Mouse (Mus musculus) frontal cortex, postnatal 14 days (tissue): ENCODE measurements at regions not wholly inside any gene's neighbourhood (a gene's known extent, or its start where the extent isn't known, plus 50 kb on each side); places are given as distances from the start of the nearest gene placed in this dataset.

Source experiments
- DNase-seq, 2 experiments: peaks; one replicate each; pipeline ENCODE4 v3.0.0; 2022; ENCODE audit warnings: low spot score in 2 of 2

DNA sequence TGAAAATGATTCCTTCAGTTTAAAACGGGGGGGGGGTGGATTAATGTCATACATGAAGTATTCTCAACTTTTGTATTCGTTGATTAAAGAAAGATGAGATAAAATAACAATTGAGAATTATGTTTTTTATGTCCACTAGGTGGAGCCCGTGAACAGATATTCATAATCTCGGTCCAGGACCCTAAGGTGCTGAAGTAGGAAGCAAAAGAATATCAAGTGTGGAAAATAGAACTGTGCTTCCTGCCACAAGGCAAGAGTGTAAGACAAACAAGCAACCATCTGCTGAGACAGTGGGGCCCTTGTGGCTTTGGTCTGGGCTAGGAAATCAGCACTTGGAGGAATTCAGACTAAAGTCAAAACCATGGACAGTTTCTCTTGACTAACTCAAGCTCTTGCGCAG is 50.9 kb upstream of the Kap start:
- DNase-seq: no peak

DNA sequence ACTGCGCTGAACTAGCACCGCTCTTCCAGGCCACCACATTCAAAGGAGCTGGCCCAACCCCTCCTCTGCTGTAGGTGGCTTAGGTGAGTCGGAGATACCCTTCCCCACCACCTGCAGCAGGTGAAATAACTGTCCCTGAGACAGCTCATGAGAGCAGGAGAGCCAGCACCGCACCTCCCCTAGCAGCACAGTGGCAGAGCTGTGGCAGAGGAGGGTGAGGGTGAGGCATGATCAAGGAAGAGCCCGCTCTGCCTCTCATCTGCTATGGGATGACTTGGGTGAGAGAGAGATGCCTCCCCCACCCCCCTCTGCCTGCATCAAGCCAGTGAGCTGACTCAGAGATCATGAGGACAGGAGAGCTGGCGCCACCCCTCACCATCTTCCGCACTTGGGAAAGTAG is 81.1 kb upstream of the Kap start:
- no peak for DNase-seq

DNA sequence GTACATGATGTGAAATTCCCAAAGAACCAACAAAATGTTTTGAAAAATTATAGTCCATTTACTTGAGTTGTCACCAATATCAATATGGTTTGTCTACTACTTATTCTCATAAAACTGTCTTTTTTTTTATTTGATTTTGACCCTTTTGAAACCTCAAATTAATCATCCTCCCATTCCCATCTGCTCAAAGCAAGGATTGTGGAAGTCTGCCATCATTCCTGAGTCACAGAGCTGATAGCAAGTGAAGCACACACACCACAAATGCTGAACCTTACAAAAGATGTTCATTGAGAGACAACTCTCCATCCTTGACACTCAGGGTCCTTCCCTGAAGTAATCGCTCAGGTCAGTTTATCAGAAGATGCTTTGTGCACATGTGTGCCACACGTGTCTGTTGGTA is 82.1 kb upstream of the Kap start:
- no peak for DNase-seq

DNA sequence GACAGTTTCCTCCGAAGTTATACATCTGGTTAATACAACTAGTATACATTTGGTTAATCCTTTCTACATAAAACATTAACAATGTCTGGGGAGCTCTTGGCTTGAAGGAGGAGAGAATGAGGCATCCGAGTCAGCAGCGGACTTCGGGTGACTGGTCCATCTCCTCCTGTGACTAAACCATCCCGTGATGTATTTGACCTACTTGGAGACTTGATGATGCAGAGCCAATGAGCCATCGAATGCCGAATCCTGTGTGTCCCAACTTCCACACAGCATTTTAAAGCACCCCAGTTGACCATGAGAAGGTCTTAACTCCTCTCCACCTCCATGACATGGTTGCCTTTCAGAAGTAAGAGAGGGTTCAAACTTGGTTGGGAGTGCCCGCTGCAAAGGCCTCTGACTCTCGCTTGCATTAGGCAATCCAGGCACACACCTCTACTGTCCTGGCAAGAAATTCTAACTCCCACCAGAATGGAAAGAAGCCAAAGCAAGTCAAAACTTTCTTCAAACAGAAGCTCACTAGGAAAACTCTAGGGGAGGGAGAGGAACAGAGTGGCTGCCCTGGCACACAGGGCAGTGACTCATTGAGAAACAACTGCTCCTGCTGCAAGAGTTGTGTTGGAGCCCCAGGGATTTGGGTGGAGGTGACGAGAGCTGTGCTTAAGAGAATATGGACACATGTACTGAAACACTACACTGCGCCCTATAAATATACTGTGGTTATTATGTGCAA is 75.4 kb upstream of the Etv6 start:
- no peak for DNase-seq

DNA sequence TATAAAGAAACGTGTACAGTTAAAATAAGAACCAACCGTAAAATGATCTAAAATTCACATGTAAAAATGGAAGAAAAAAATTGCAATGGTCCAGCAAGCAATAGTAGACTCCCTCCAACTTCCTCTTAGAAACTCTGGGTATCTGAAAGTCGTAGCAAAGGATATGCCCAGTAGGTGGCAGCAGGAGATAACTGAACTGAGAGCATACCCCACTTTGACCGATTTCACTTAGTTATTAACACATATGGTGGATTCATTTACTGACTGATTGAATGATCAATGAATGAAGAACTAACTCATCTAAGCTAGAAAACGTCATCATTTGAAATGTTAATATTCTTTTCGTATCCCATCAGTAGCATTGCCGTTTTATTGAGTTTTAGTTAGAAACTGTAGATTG is 74.8 kb upstream of the Etv6 start:
- DNase-seq: peak in 1 of 2 experiments; percentile 74

DNA sequence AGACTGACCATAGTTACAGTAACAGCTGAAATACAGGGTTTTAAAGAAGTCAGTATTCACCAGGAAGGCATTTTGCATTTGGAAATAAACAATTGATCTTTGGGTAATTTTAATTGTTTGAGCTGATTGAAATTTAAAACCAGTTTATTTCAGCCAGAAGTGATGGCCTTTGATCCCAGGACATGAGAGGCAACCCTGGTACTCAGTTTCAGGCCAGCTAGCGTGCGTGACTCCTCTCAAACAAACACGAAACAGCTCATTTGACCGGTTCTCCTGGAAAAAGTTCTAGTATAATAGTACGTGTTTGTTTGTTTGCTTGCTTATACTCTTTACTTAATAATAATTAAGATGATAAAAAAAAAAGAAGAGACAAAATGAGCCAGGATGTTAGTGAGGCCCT is 72.9 kb upstream of the Etv6 start:
- DNase-seq: no peak

DNA sequence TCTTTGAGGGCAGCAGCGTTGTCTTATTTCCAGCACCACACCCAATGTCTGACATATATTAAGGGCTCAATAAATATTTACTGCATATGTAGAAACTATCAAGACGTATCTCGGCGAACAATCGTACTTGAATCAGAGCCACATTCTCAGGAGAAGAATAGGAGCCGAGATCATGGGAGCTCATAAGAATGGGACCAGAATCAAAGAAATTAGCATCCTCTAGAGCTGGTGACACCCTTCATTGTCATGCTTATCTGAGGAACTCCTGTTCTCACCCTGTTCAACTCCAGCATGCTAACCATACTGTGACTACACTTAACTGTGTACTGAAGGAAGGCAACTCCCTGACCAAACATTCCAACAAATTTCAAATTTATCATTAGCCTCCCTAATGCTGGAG is 72.2 kb upstream of the Etv6 start:
- DNase-seq: no peak

DNA sequence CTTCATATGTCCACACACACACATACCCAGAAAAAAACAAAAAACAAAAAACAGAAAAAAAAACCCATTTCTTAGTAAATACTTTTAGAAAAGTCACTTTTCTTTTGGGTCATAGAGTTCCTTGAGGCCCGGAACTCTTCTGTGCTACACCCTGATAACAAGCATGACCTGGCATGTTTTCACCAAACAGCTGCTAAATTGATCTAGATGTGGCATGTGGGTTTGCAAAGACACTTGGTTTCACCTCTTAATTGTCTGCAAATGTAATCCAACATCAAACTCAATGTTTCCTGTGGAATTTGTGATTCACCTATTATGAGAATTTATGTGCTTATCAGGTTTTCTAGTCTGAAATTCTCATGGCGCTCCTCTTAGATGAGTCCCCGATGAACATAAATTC is 68.2 kb upstream of the Etv6 start:
- DNase-seq: no peak

DNA sequence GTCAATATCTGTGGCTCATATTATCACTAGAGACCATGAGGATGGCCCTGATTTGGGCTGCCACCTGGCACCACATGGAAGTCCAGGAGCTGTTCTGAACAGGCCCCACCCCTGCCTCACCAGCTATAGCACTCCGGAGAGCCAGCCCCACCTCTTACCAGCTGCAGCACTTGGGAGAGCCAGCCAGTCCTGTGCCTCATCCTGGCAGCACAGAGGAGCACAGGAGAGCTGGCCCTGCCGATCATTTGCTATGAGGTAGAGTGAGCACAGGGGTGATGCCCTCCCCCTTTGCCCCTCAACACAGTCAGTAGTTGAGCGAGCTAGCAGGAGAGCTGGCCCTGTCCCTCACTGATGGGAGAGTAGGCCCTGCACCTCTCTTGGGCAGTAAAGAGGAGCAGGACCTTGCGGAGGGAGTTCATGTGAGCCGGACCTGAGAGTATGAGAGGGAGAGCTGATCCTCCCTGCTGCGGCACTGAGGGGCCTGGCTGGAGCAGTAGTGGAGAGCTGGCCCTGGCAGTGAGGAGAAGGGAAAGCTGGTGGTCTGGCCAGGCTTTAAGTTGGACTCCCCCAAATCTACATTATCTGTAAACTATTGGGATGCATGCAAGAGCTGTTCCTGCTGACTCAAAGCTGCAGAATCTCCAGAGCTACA is 63.3 kb upstream of the Etv6 start:
- DNase-seq: no peak

DNA sequence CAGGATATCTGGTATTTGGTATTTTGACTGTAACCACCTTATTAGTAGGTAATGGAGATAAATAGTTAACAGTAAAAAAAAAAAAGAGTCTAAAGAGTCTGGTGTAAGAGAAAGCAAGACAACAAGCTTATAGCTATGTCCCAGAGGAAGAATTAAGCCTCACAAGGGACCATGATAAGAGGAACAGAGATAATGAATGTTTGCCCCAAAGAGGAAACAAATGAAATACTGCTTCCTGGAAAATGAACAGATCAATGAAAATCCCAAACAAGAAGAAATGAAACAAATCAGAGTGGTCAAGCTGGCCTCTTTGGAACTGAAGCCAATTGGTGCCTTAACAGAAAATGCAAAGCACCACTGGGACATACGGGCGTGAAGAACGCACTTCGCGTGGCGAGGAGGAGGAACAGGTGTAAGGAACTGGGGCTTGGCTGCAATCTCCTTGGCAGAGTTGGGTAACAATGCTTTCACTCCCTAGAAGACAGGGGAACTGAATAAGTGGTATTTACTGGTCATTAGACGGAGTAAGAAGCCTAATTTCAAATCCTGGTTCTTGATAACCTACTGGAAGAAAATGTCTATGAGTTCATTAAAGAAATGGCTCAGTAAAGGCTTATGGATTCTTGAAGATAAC is 62.2 kb upstream of the Etv6 start:
- no peak for DNase-seq

DNA sequence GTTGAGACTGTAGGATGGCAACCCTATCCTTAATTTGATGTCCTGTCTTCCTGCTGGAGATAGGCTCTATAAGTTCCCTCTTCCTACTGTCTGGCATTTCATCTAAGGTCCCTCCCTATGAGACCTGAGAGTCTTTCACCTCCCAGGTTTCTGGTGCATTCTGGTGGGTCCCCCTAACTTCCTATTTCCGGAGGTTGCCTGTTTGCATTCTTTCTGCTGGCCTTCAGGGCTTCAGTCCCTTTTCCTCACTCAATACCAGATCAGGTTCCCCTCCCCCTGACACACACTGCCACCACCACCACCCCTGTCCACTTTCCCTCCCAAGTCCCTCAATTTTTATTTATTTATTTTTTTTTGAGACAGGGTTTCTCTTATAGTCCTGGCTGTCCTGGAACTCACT is 59.5 kb upstream of the Etv6 start:
- no peak for DNase-seq

DNA sequence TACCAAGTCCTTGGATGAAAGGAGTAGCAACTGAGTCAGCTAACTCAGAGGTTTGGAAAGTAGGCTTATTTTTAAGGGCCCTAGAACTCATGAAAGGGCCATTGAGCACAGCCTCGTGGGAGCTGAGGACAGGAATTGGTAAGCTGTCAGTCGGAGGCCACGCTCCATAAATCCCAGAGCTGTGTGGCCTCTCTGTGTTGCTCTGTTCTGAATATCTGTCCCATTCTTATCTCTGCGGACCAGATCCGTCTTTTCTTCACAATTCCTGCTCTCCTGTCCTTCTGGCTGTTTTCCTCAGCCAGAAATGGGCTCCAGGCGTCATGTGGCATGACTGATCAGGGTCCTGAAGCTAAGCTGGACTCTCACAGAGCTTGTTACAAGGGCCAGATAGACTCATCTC is 58.6 kb upstream of the Etv6 start:
- DNase-seq: no peak

DNA sequence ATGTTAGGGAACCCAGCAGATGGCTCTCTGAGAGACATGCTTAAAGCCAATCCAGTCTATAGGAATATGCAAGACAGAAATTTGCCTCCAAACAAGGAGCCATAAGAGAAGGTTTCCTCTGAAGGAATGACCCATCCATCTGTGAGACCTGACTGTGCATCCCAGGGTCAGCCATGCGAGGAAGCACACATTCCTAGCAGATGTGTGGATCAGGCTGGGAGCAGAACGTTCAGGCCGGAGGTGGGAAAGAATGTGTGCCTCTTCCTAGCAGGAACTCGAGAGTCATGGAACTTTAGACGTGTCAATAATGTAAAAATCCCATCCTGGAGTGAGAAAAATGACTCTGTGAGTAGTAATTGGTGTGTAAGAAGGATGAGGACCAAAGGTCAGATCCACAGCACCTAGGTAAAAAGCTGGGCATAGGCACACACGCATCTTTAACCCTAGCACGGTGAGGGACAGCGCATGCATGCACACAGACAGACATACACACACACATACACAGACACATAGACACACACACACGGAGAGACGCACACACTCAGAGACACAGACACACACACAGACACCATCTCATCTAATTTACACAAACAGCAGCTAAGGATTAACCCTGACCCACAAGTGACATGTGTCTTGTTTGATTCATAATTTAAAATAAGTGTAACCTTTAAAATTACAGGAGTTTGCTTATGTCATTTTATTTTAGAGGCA is 51.5 kb upstream of the Etv6 start:
- DNase-seq: no peak

DNA sequence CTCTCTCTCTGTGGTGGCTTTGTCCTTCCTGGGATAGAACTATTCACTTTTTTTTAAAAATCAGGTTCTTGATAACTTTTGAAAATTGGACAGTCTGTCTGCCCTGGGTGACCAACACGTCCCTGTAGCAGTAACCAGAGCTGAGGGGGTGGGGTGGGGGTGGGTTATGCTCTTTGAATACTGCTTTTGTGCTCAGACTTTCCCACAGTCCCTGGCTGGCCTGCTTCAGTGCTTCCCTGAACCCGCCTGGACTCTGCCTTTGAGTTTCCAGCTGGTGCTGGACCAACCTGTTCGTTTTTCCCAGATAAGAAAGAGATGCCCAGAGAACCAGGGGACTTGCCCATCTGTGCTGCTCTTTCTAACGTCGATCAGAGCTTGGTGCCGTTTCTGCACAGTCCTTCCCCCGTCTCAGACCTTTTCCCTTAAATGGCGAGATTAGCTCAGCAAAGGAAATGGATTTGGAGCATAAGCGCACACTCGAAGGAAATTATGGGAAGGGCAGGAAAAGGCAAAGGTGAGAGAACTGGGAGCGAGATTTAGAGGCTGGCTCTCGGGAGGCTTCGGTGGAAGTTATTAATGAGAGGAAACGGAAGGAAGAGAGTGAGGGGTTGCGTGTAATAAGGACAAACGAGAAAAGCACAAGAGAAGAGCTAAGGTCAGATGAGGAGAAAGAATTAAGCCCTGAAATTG is 50.7 kb upstream of the Etv6 start:
- no peak for DNase-seq
